Mouse (Mus musculus) heart, embryonic 14.5 days (tissue): Measurements from ENCODE around the gene Lrrc4c. TPM values are rescaled to one million over a fixed set of nuclear protein-coding genes. Genes with fewer than 3 reads are reported as not detected.

Source experiments
- ATAC-seq: fragments of 200-750 bp; cut with Nextera tagmentation; 2 replicates; pipeline ENCODE4 v1.8.0; 2017; ENCODE audit warnings: low read depth, moderate TSS enrichment; ENCODE audit not compliant: insufficient number of reproducible peaks, insufficient read depth, low FRiP score
- H3K27ac ChIP-seq, 2 experiments: fragments of 200-500 bp in 1 of 2; fragments of 300-500 bp in 1 of 2; sonication (generic) in 1 of 2; replicated peaks in 1 of 2; 2 replicates each; pipeline ENCODE4 v1.5.1; 2012 to 2014; ENCODE audit warnings: low read depth in 2 of 2, low read length in 2 of 2, control low read depth in 1 of 2, mild to moderate bottlenecking in 1 of 2, mixed read lengths in 1 of 2; ENCODE audit not compliant: control insufficient read depth in 1 of 2, insufficient read depth in 1 of 2
- H3K27me3 ChIP-seq: fragments of 300-500 bp; sonication (generic); 2 replicates; pipeline ENCODE4 v1.6.1; 2014; ENCODE audit warnings: mild to moderate bottlenecking, low read length, control low read depth; ENCODE audit not compliant: control insufficient read depth, insufficient read depth
- H3K36me3 ChIP-seq: fragments of 300-500 bp; sonication (generic); 2 replicates; pipeline ENCODE4 v1.6.1; 2014; ENCODE audit warnings: mild to moderate bottlenecking, control low read depth, low read length, mixed read lengths; ENCODE audit not compliant: control insufficient read depth, insufficient read depth
- H3K4me1 ChIP-seq, 2 experiments: fragments of 200-500 bp in 1 of 2; fragments of 300-500 bp in 1 of 2; sonication (generic) in 1 of 2; 2 replicates each; pipeline ENCODE4 v1.6.1; 2012 to 2014; ENCODE audit warnings: low read length in 2 of 2, control low read depth in 1 of 2, mixed read lengths in 1 of 2; ENCODE audit not compliant: control insufficient read depth in 2 of 2, insufficient read depth in 2 of 2
- H3K4me2 ChIP-seq: fragments of 300-500 bp; sonication (generic); 2 replicates; pipeline ENCODE4 v1.6.1; 2014; ENCODE audit warnings: mild to moderate bottlenecking, low read length
- H3K4me3 ChIP-seq, 2 experiments: fragments of 200-500 bp in 1 of 2; fragments of 300-500 bp in 1 of 2; sonication (generic) in 1 of 2; 2 replicates each; pipeline ENCODE4 v1.5.1; 2012 to 2014; ENCODE audit warnings: low read length in 2 of 2, mild to moderate bottlenecking in 2 of 2, control low read depth in 1 of 2, low read depth in 1 of 2, moderate library complexity in 1 of 2; ENCODE audit not compliant: control insufficient read depth in 1 of 2, insufficient read depth in 1 of 2
- H3K9ac ChIP-seq: fragments of 300-500 bp; sonication (generic); 2 replicates; pipeline ENCODE4 v1.6.1; 2014; ENCODE audit warnings: mild to moderate bottlenecking, low read length
- H3K9me3 ChIP-seq: fragments of 300-500 bp; sonication (generic); 2 replicates; pipeline ENCODE4 v1.6.1; 2016; ENCODE audit warnings: low read length, control low read depth; ENCODE audit not compliant: control insufficient read depth
- WGBS: fragments of 180-500 bp; shearing (Covaris S2); extraction: QIAGEN DNeasy Blood & Tissue Kit; methylation state at CpG from one replicate; pipeline ENCODE4 v1.1.7; 2014; 5-methylcytosine and 5-hydroxymethylcytosine counted together
- polyA plus RNA-seq: library from polyadenylated mRNA; unstranded; fragments of >200 nt; fragmentation: Nextera tagmentation; extraction: Ambion mirVana; gene quantifications from 2 replicates; pipeline ENCODE4 v1.2.1, GENCODE M21; 2014

The Lrrc4c gene
- polyA plus RNA-seq, 1 experiment from 2014 or later: 1.8 TPM

GRCm38 (mm10) chr2:97478175-97478924 is 1160.4 kb downstream of the Lrrc4c start:
- no peaks in the 10 kb centered on the region for H3K36me3 ChIP-seq
- H3K4me3 ChIP-seq: no peak overlapping the region
- no peak overlapping the region for H3K9ac ChIP-seq
- no peak overlapping the region for H3K4me2 ChIP-seq
- ATAC-seq: no peak
- H3K9me3 ChIP-seq: no peaks in the 10 kb centered on the region
- WGBS: 73% methylated on average over 10 of the region's 10 CpGs
- no peak overlapping the region for H3K27ac ChIP-seq
- no peaks in the 10 kb centered on the region for H3K4me1 ChIP-seq
- H3K27me3 ChIP-seq: no peaks in the 10 kb centered on the region

- Histone ChIP-seq H3K4me3 (no peak overlapping the region), H3K4me1 (no peaks in the 10 kb centered on the region), H3K27ac (no peak overlapping the region), H3K27me3 (no peaks in the 10 kb centered on the region), H3K4me2 (no peak overlapping the region), H3K9ac (no peak overlapping the region), H3K9me3 (no peaks in the 10 kb centered on the region), H3K36me3 (no peaks in the 10 kb centered on the region)
- 77% methylated on average over 4 of the region's 4 CpGs for WGBS
- ATAC-seq: no peak
Observed at GRCm38 (mm10) chr2:97478925-97479298, 1160.9 kb downstream of the Lrrc4c start.

- WGBS: 64% methylated on average over 1 of the region's 1 CpGs
- Histone ChIP-seq H3K9me3 (no peaks in the 10 kb centered on the region), H3K4me1 (no peaks in the 10 kb centered on the region)
Observed at GRCm38 (mm10) chr2:97484990-97485389, 1167.0 kb downstream of the Lrrc4c start.

GRCm38 (mm10) chr2:97485609-97486008 is 1167.6 kb downstream of the Lrrc4c start:
- H3K27me3 ChIP-seq: no peaks in the 10 kb centered on the region
- H3K4me2 ChIP-seq: no peak overlapping the region
- H3K4me1 ChIP-seq: no peaks in the 10 kb centered on the region
- no peak overlapping the region for H3K9ac ChIP-seq
- H3K9me3 ChIP-seq: no peaks in the 10 kb centered on the region
- H3K36me3 ChIP-seq: no peaks in the 10 kb centered on the region
- no peak overlapping the region for H3K4me3 ChIP-seq
- WGBS: 52% methylated on average over 2 of the region's 2 CpGs
- no peak for ATAC-seq
- H3K27ac ChIP-seq: no peak overlapping the region

More at GRCm38 (mm10) chr2:97484990-97485389, 1167.0 kb downstream of the Lrrc4c start:
- H3K4me2 ChIP-seq: no peak overlapping the region
- no peak for ATAC-seq
- H3K4me3 ChIP-seq: no peak overlapping the region
- H3K9ac ChIP-seq: no peak overlapping the region
- no peaks in the 10 kb centered on the region for H3K27me3 ChIP-seq
- H3K27ac ChIP-seq: no peak overlapping the region
- no peaks in the 10 kb centered on the region for H3K36me3 ChIP-seq

- ATAC-seq: no peak
- Histone ChIP-seq H3K9me3 (no peaks in the 10 kb centered on the region), H3K4me1 (no peaks in the 10 kb centered on the region), H3K4me2 (no peak overlapping the region), H3K36me3 (no peaks in the 10 kb centered on the region), H3K27me3 (no peaks in the 10 kb centered on the region), H3K9ac (no peak overlapping the region), H3K27ac (no peak overlapping the region), H3K4me3 (no peak overlapping the region)
- WGBS: 73% methylated on average over 5 of the region's 5 CpGs
Observed at GRCm38 (mm10) chr2:97487567-97487966, 1169.6 kb downstream of the Lrrc4c start.

GRCm38 (mm10) chr2:97497069-97497468 is 1179.1 kb downstream of the Lrrc4c start:
- no peak for ATAC-seq
- H3K36me3 ChIP-seq: no peaks in the 10 kb centered on the region
- no peaks in the 10 kb centered on the region for H3K9me3 ChIP-seq
- H3K4me1 ChIP-seq: no peaks in the 10 kb centered on the region
- no peak overlapping the region for H3K27ac ChIP-seq
- no peak overlapping the region for H3K9ac ChIP-seq
- no peak overlapping the region for H3K4me3 ChIP-seq
- no peak overlapping the region for H3K4me2 ChIP-seq
- no peaks in the 10 kb centered on the region for H3K27me3 ChIP-seq

- Histone ChIP-seq H3K27ac (no peak overlapping the region), H3K4me3 (no peak overlapping the region), H3K9me3 (no peaks in the 10 kb centered on the region), H3K36me3 (no peaks in the 10 kb centered on the region), H3K9ac (no peak overlapping the region), H3K4me1 (no peaks in the 10 kb centered on the region), H3K4me2 (no peak overlapping the region), H3K27me3 (no peaks in the 10 kb centered on the region)
- WGBS: 79% methylated on average over 1 of the region's 1 CpGs
- no peak for ATAC-seq
Observed at GRCm38 (mm10) chr2:97502501-97502900, 1184.5 kb downstream of the Lrrc4c start.

GRCm38 (mm10) chr2:97504902-97505301 is 1186.9 kb downstream of the Lrrc4c start:
- WGBS: 72% methylated on average over 5 of the region's 5 CpGs
- Histone ChIP-seq H3K4me3 (no peak overlapping the region), H3K4me2 (no peak overlapping the region), H3K36me3 (no peaks in the 10 kb centered on the region), H3K9me3 (no peaks in the 10 kb centered on the region), H3K27me3 (no peaks in the 10 kb centered on the region), H3K27ac (no peak overlapping the region), H3K4me1 (no peaks in the 10 kb centered on the region), H3K9ac (no peak overlapping the region)
- no peak for ATAC-seq
